Mouse (Mus musculus): ENCODE results near the gene Fanca. TPM values are rescaled to one million over a fixed set of nuclear protein-coding genes. Genes with fewer than 3 reads are reported as not detected.

Gene Fanca
- polyA plus RNA-seq, 1 experiment from 2014 or later: 29.5 TPM

GRCm38 (mm10) chr8:123329350-123329749, 11.0 kb upstream of the Fanca start:
- H3K27me3 ChIP-seq (ENCODE audit: control insufficient read depth, insufficient read depth, low read length): 0 out of 2 replicates have a peak, but pooled peaks cover 4% of the 10 kb centered on the region
- H3K4me3 ChIP-seq (ENCODE audit: low read depth, low read length): no peak overlapping the region
- H3K4me2 ChIP-seq (ENCODE audit: low read depth, low read length): no peak overlapping the region
- H3K9ac ChIP-seq (replicated peaks; ENCODE audit: low read length): no peak overlapping the region
- H3K9me3 ChIP-seq (replicated peaks; ENCODE audit: control insufficient read depth, low read length): no peaks in the 10 kb centered on the region
- no peak for ATAC-seq (replicated peaks; ENCODE audit: insufficient number of reproducible peaks, low FRiP score, low TSS enrichment, low read depth)
- H3K4me1 ChIP-seq (ENCODE audit: control insufficient read depth, insufficient read depth, low read length): peaks cover 3% of the 10 kb centered on the region
- 83% methylated on average over 4 of the region's 4 CpGs for WGBS
- no peaks in the 10 kb centered on the region for H3K36me3 ChIP-seq (replicated peaks; ENCODE audit: control insufficient read depth, insufficient read depth, low read depth, low read length)
- DNase-seq (ENCODE audit: low spot score): no peak
- no peak overlapping the region for H3K27ac ChIP-seq (replicated peaks; ENCODE audit: low read depth, low read length)

GRCm38 (mm10) chr8:123328552-123328951, 10.2 kb upstream of the Fanca start:
- 86% methylated on average over 2 of the region's 2 CpGs for WGBS
- H3K4me2 ChIP-seq (ENCODE audit: low read depth, low read length): no peak overlapping the region
- H3K36me3 ChIP-seq (replicated peaks; ENCODE audit: control insufficient read depth, insufficient read depth, low read depth, low read length): no peaks in the 10 kb centered on the region
- H3K4me1 ChIP-seq (ENCODE audit: control insufficient read depth, insufficient read depth, low read length): no peaks in the 10 kb centered on the region; the same call in 1 of the 2 replicates
- no peak overlapping the region for H3K27ac ChIP-seq (replicated peaks; ENCODE audit: low read depth, low read length)
- ATAC-seq (replicated peaks; ENCODE audit: insufficient number of reproducible peaks, low FRiP score, low TSS enrichment, low read depth) (no peak), DNase-seq (ENCODE audit: low spot score) (no peak)
- no peaks in the 10 kb centered on the region for H3K9me3 ChIP-seq (replicated peaks; ENCODE audit: control insufficient read depth, low read length)
- 0 out of 2 replicates have a peak, but pooled peaks cover 2% of the 10 kb centered on the region for H3K27me3 ChIP-seq (ENCODE audit: control insufficient read depth, insufficient read depth, low read length)
- H3K4me3 ChIP-seq (ENCODE audit: low read depth, low read length): no peak overlapping the region
- H3K9ac ChIP-seq (replicated peaks; ENCODE audit: low read length): no peak overlapping the region

GRCm38 (mm10) chr8:123319522-123320164, 1.3 kb upstream of the Fanca start:
- WGBS: 38% methylated on average over 7 of the region's 7 CpGs
- Histone ChIP-seq H3K36me3 (replicated peaks; ENCODE audit: control insufficient read depth, insufficient read depth, low read depth, low read length) (no peaks in the 10 kb centered on the region), H3K4me2 (ENCODE audit: low read depth, low read length) (no peak overlapping the region), H3K9ac (replicated peaks; ENCODE audit: low read length) (no peak overlapping the region), H3K27ac (replicated peaks; ENCODE audit: low read depth, low read length) (no peak overlapping the region), H3K27me3 (ENCODE audit: control insufficient read depth, insufficient read depth, low read length) (no peaks in the 10 kb centered on the region), H3K4me1 (ENCODE audit: control insufficient read depth, insufficient read depth, low read length) (no peaks in the 10 kb centered on the region), H3K4me3 (ENCODE audit: low read depth, low read length) (no peak overlapping the region), H3K9me3 (replicated peaks; ENCODE audit: control insufficient read depth, low read length) (no peaks in the 10 kb centered on the region)
- DNase-seq (ENCODE audit: low spot score): peak; percentile 79
- no peak for ATAC-seq (replicated peaks; ENCODE audit: insufficient number of reproducible peaks, low FRiP score, low TSS enrichment, low read depth)

DNA sequence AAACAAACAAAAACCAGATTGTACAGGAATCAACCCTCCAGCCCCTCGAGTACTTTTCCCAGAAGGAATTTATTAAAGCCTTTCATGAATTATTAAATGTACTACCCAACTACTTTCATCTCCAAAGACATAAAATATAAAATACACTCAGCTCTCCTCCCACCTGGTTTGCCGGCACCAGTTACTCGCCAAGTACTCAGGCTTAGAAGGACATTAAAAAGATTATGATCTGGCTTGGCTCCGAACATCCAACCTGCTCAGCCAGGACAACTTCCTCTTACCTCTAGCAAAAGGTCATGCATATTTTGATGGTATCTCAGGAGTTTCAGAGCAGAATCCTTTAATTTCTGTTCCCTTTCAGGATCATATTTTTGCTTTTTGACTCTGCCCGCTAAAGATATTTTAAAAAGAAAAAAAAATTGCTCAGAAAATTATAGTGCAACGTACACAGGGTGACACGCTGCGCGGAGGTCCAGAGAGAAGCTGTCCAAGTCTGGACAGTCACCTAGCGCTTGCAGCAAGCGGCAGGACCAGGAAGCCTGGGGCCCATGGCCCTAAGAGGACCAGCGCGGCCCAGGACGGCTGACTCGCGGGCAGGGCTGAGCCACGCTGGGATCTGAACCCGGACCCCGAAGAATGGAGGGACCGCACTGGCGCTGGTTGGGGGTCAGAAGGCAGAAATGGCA, 452 bp downstream of the Fanca start:
- WGBS: 6% methylated on average over 21 of the region's 21 CpGs
- Histone ChIP-seq H3K9ac (replicated peaks; ENCODE audit: low read length) (peak overlapping the region; percentile 81), H3K4me2 (ENCODE audit: low read depth, low read length) (peak overlapping the region; percentile 76), H3K36me3 (replicated peaks; ENCODE audit: control insufficient read depth, insufficient read depth, low read depth, low read length) (no peaks in the 10 kb centered on the region), H3K9me3 (replicated peaks; ENCODE audit: control insufficient read depth, low read length) (no peaks in the 10 kb centered on the region), H3K4me1 (ENCODE audit: control insufficient read depth, insufficient read depth, low read length) (no peaks in the 10 kb centered on the region), H3K27ac (replicated peaks; ENCODE audit: low read depth, low read length) (no peak overlapping the region), H3K27me3 (ENCODE audit: control insufficient read depth, insufficient read depth, low read length) (no peaks in the 10 kb centered on the region), H3K4me3 (ENCODE audit: low read depth, low read length) (peak overlapping the region; percentile 69)
- DNase-seq (ENCODE audit: low spot score) (no peak), ATAC-seq (replicated peaks; ENCODE audit: insufficient number of reproducible peaks, low FRiP score, low TSS enrichment, low read depth) (peak; percentile 85)

GRCm38 (mm10) chr8:123308738-123309137, 9.6 kb downstream of the Fanca start:
- no peaks in the 10 kb centered on the region for H3K4me1 ChIP-seq (ENCODE audit: control insufficient read depth, insufficient read depth, low read length)
- H3K36me3 ChIP-seq (replicated peaks; ENCODE audit: control insufficient read depth, insufficient read depth, low read depth, low read length): no peaks in the 10 kb centered on the region
- no peaks in the 10 kb centered on the region for H3K27me3 ChIP-seq (ENCODE audit: control insufficient read depth, insufficient read depth, low read length)
- no peak overlapping the region for H3K4me3 ChIP-seq (ENCODE audit: low read depth, low read length)
- 72% methylated on average over 4 of the region's 4 CpGs for WGBS
- H3K9ac ChIP-seq (replicated peaks; ENCODE audit: low read length): no peak overlapping the region
- ATAC-seq (replicated peaks; ENCODE audit: insufficient number of reproducible peaks, low FRiP score, low TSS enrichment, low read depth) (no peak), DNase-seq (ENCODE audit: low spot score) (no peak)
- no peak overlapping the region for H3K27ac ChIP-seq (replicated peaks; ENCODE audit: low read depth, low read length)
- no peaks in the 10 kb centered on the region for H3K9me3 ChIP-seq (replicated peaks; ENCODE audit: control insufficient read depth, low read length)
- H3K4me2 ChIP-seq (ENCODE audit: low read depth, low read length): no peak overlapping the region

DNA sequence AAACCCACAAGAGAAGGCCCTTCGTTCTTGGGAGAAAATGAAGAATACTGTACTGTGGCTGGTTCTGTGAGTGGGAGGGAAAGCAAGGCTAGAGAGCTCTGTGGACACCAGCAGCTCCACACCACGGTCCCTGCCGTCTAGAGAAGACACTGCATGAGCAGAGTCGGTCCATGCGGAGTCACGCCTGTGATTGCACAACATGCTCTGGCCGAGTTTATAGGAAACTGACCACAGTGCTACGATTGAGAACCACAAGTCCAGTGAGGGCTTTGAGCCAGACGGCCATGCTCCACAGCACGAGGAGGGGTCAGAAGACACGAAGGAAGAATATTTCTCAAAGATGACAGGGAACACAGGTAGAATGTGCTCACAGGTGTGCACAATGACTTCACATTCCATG, 20.1 kb downstream of the Fanca start:
- Histone ChIP-seq H3K27ac (replicated peaks; ENCODE audit: low read depth, low read length) (no peak overlapping the region), H3K9ac (replicated peaks; ENCODE audit: low read length) (no peak overlapping the region), H3K4me2 (ENCODE audit: low read depth, low read length) (no peak overlapping the region), H3K27me3 (ENCODE audit: control insufficient read depth, insufficient read depth, low read length) (no peaks in the 10 kb centered on the region), H3K9me3 (replicated peaks; ENCODE audit: control insufficient read depth, low read length) (no peaks in the 10 kb centered on the region), H3K4me1 (ENCODE audit: control insufficient read depth, insufficient read depth, low read length) (no peaks in the 10 kb centered on the region), H3K4me3 (ENCODE audit: low read depth, low read length) (no peak overlapping the region), H3K36me3 (replicated peaks; ENCODE audit: control insufficient read depth, insufficient read depth, low read depth, low read length) (no peaks in the 10 kb centered on the region; the same call in 1 of the 2 replicates)
- ATAC-seq (replicated peaks; ENCODE audit: insufficient number of reproducible peaks, low FRiP score, low TSS enrichment, low read depth): no peak
- no peak for DNase-seq (ENCODE audit: low spot score)
- WGBS: 90% methylated on average over 11 of the region's 11 CpGs

GRCm38 (mm10) chr8:123292785-123293184, 25.6 kb downstream of the Fanca start:
- Histone ChIP-seq H3K36me3 (replicated peaks; ENCODE audit: control insufficient read depth, insufficient read depth, low read depth, low read length) (no peaks in the 10 kb centered on the region; the same call in 1 of the 2 replicates), H3K9ac (replicated peaks; ENCODE audit: low read length) (no peak overlapping the region), H3K4me3 (ENCODE audit: low read depth, low read length) (no peak overlapping the region), H3K9me3 (replicated peaks; ENCODE audit: control insufficient read depth, low read length) (no peaks in the 10 kb centered on the region), H3K4me2 (ENCODE audit: low read depth, low read length) (no peak overlapping the region), H3K27ac (replicated peaks; ENCODE audit: low read depth, low read length) (no peak overlapping the region), H3K27me3 (ENCODE audit: control insufficient read depth, insufficient read depth, low read length) (no peaks in the 10 kb centered on the region), H3K4me1 (ENCODE audit: control insufficient read depth, insufficient read depth, low read length) (no peaks in the 10 kb centered on the region)
- DNase-seq (ENCODE audit: low spot score) (no peak), ATAC-seq (replicated peaks; ENCODE audit: insufficient number of reproducible peaks, low FRiP score, low TSS enrichment, low read depth) (no peak)
- 88% methylated on average over 2 of the region's 2 CpGs for WGBS

GRCm38 (mm10) chr8:123292281-123292680, 26.1 kb downstream of the Fanca start:
- H3K36me3 ChIP-seq (replicated peaks; ENCODE audit: control insufficient read depth, insufficient read depth, low read depth, low read length): no peaks in the 10 kb centered on the region; the same call in 1 of the 2 replicates

More at GRCm38 (mm10) chr8:123292281-123292680, 26.1 kb downstream of the Fanca start:
- WGBS: 86% methylated on average over 3 of the region's 3 CpGs
- no peaks in the 10 kb centered on the region for H3K27me3 ChIP-seq (ENCODE audit: control insufficient read depth, insufficient read depth, low read length)
- H3K4me1 ChIP-seq (ENCODE audit: control insufficient read depth, insufficient read depth, low read length): no peaks in the 10 kb centered on the region
- ATAC-seq (replicated peaks; ENCODE audit: insufficient number of reproducible peaks, low FRiP score, low TSS enrichment, low read depth) (no peak), DNase-seq (ENCODE audit: low spot score) (no peak)
- no peak overlapping the region for H3K27ac ChIP-seq (replicated peaks; ENCODE audit: low read depth, low read length)
- H3K4me2 ChIP-seq (ENCODE audit: low read depth, low read length): no peak overlapping the region
- no peaks in the 10 kb centered on the region for H3K9me3 ChIP-seq (replicated peaks; ENCODE audit: control insufficient read depth, low read length)
- H3K4me3 ChIP-seq (ENCODE audit: low read depth, low read length): no peak overlapping the region
- no peak overlapping the region for H3K9ac ChIP-seq (replicated peaks; ENCODE audit: low read length)

Data from embryonic facial prominence, embryonic 11.5 days (tissue).